Mouse (Mus musculus) spleen, postnatal 4 days (tissue): ENCODE measurements at regions not wholly inside any gene's neighbourhood (a gene's known extent, or its start where the extent isn't known, plus 50 kb on each side); places are given as distances from the start of the nearest gene placed in this dataset.

ENCODE experiments used
- DNase-seq, 2 experiments: peaks; one replicate each; pipeline ENCODE4 v3.0.0; 2022; ENCODE audit warnings: low spot score in 2 of 2

- DNase-seq: no peak
These were observed 165.4 kb downstream of the Cd47 start for GRCm38 (mm10) chr16:49965528-49966250.

- no peak for DNase-seq
These were observed 165.9 kb downstream of the Cd47 start for GRCm38 (mm10) chr16:49966251-49966588.

GRCm38 (mm10) chr16:49967110-49967509, 166.8 kb downstream of the Cd47 start:
- no peak for DNase-seq

- no peak for DNase-seq
These were observed 168.0 kb downstream of the Cd47 start for GRCm38 (mm10) chr16:49968291-49968870.

GRCm38 (mm10) chr16:49969035-49969434, 168.7 kb downstream of the Cd47 start:
- DNase-seq: no peak

- no peak for DNase-seq
These were observed 169.5 kb downstream of the Cd47 start for GRCm38 (mm10) chr16:49969693-49970296.

GRCm38 (mm10) chr16:49970297-49970804, 170.0 kb downstream of the Cd47 start:
- DNase-seq: no peak

- no peak for DNase-seq
These were observed 170.8 kb downstream of the Cd47 start for GRCm38 (mm10) chr16:49971141-49971555.

GRCm38 (mm10) chr16:49977276-49977675, 176.9 kb downstream of the Cd47 start:
- DNase-seq: no peak

GRCm38 (mm10) chr16:49979426-49979940, 179.2 kb downstream of the Cd47 start:
- no peak for DNase-seq

- DNase-seq: no peak
These were observed 179.9 kb downstream of the Cd47 start for GRCm38 (mm10) chr16:49980178-49980646.

GRCm38 (mm10) chr16:49982180-49982579, 181.8 kb downstream of the Cd47 start:
- peak in 1 of 2 experiments; percentile 20 for DNase-seq

GRCm38 (mm10) chr16:49985082-49986076, 185.0 kb downstream of the Cd47 start:
- DNase-seq: no peak

- DNase-seq: no peak
These were observed 186.6 kb downstream of the Cd47 start for GRCm38 (mm10) chr16:49986954-49987353.

- no peak for DNase-seq
These were observed 195.5 kb downstream of the Cd47 start for GRCm38 (mm10) chr16:49995822-49996221.

GRCm38 (mm10) chr16:49996593-49996992, 196.3 kb downstream of the Cd47 start:
- no peak for DNase-seq

GRCm38 (mm10) chr16:49997040-49997439, 196.7 kb downstream of the Cd47 start:
- no peak for DNase-seq

GRCm38 (mm10) chr16:50000805-50001204, 200.5 kb downstream of the Cd47 start:
- DNase-seq: no peak

GRCm38 (mm10) chr16:50001662-50002455, 201.5 kb downstream of the Cd47 start:
- DNase-seq: no peak

- DNase-seq: no peak
These were observed 202.1 kb downstream of the Cd47 start for GRCm38 (mm10) chr16:50002456-50002788.

- no peak for DNase-seq
These were observed 208.7 kb downstream of the Cd47 start for GRCm38 (mm10) chr16:50009046-50009445.
